Mouse (Mus musculus): ENCODE results near the gene Ccdc33. TPM values are rescaled to one million over a fixed set of nuclear protein-coding genes. Genes with fewer than 3 reads are reported as not detected.

Ccdc33 gene
- polyA plus RNA-seq, 1 experiment, result 7.8 TPM

DNA sequence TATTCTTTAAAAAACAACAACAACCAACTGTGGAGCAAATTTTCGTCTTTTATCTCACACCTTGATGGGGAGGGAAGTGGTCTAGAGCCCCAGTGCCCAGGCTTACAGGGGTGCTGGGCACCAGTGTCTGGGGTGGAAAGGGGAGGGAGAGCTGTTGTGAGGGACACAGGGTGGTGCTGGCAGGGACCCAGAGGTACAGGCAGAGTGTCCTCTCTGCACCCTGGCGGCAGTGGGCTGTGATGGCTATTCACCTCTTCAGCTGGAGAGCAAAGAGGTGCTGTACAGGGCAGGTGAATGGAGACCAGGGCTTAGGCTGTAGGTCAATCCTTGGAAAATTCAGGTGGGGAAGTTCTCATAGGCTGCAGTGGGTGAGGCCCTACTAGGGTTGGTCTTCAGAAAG is 118.9 kb downstream of the Ccdc33 start:
- no peaks in the 10 kb centered on the region for H3K4me1 ChIP-seq (ENCODE audit: control insufficient read depth, insufficient read depth, low read length)
- TF ChIP-seq CTCF (IDR thresholded peaks at IDR 0.05; ENCODE audit: insufficient read depth, low read length) (no peak), POLR2A (IDR thresholded peaks at IDR 0.05; ENCODE audit: borderline replicate concordance, extremely low read depth, low read depth, low read length) (no peak)
- 47% methylated on average over 2 of the region's 2 CpGs for WGBS

DNA sequence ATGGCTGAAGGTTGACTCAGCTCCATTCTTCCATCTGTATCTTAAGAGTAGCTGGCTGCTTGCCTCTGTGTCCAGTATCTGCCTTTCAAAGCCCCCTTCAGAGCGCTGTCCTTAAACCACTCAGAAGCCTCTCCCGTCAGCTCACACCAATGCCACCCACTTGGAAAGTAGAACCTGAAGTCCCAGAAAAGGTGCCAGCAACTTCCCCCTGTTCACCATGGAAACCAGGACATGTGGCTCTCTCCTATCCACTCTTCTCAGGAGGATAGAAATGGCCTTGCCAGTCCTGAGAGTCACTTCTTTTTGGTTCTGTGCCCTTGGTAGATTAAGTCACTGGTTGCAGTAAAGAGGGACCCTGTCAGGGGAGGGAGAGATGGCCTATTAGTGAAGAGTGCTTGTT is 119.9 kb downstream of the Ccdc33 start:
- no peak for DNase-seq
- Histone ChIP-seq H3K4me1 (ENCODE audit: control insufficient read depth, insufficient read depth, low read length) (no peaks in the 10 kb centered on the region), H3K4me3 (replicated peaks; ENCODE audit: extremely low read depth, low read depth, low read length) (no peak overlapping the region)
- no peak for TF ChIP-seq CTCF (IDR thresholded peaks at IDR 0.05; ENCODE audit: insufficient read depth, low read length)
- 56% methylated on average over 2 of the region's 2 CpGs for WGBS

More for the DNA sequence above, 118.9 kb downstream of the Ccdc33 start:
- no peak for DNase-seq
- H3K4me3 ChIP-seq (replicated peaks; ENCODE audit: extremely low read depth, low read depth, low read length), result no peak overlapping the region

DNA sequence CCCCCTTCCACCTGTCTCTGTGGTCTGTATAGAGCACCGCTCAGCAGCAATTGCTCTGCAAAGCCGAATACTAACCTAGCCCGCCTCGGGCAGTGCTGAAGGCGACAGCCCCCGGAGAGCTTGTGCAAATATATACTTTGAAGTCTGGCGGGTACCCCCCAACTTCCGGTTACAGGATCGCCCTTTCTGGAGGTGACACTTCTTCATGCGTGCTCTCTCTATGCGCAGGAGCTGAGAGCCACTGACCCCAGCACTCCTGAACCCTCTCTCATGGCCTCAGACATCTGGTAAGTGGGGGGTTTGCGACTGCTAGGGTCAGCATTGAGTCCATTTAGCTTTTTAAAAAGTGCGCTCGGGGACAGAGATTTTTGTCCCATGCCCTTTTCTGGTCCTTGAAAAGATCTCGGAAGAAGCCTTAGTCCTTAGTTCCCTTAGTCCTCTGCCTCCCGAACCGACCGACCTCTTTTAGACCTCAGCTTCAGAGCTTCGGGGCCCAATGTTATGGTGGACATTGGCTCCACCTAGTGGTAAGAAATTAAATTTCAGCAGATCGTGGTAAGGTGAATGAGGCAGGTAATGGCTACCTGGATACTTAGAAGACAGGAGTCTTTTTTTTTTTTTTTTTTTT is 120.5 kb downstream of the Ccdc33 start:
- Histone ChIP-seq H3K4me1 (ENCODE audit: control insufficient read depth, insufficient read depth, low read length) (no peaks in the 10 kb centered on the region), H3K4me3 (replicated peaks; ENCODE audit: extremely low read depth, low read depth, low read length) (no peak overlapping the region)
- DNase-seq, result peak; percentile 34
- TF ChIP-seq CTCF (IDR thresholded peaks at IDR 0.05; ENCODE audit: insufficient read depth, low read length) (peak; percentile 64; the same call in 1 of the 2 replicates), POLR2A (IDR thresholded peaks at IDR 0.05; ENCODE audit: borderline replicate concordance, extremely low read depth, low read depth, low read length) (no peak)
- 5% methylated on average over 20 of the region's 20 CpGs for WGBS

DNA sequence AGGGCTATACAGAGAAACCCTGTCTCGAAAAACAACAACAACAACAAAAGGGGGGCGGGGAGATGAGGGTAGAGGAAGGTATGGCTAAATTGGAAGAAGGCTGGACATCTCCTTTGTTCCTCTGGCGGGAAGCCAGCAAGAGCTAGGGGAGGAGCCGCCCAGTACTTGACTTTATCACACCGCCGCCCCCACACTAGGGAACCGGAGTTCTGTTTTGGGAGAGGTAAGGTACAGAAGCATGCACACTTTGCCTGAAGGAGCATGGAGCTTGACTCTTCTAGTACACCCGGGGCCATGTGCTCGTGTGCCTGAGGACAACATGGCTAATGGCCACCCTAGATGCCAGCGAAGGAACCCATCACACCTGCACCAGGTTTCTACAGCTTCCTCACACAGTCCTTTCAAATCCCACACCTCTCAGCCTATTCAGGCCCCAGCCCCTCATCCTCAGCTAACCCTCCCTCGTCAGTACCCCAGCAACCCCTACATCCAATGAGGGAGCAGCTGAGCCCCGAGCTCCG is 121.1 kb downstream of the Ccdc33 start:
- TF ChIP-seq POLR2A (IDR thresholded peaks at IDR 0.05; ENCODE audit: borderline replicate concordance, extremely low read depth, low read depth, low read length) (no peak), CTCF (IDR thresholded peaks at IDR 0.05; ENCODE audit: insufficient read depth, low read length) (no peak)
- DNase-seq, result no peak
- 33% methylated on average over 13 of the region's 13 CpGs for WGBS
- Histone ChIP-seq H3K4me3 (replicated peaks; ENCODE audit: extremely low read depth, low read depth, low read length) (no peak overlapping the region), H3K4me1 (ENCODE audit: control insufficient read depth, insufficient read depth, low read length) (no peaks in the 10 kb centered on the region)

DNA sequence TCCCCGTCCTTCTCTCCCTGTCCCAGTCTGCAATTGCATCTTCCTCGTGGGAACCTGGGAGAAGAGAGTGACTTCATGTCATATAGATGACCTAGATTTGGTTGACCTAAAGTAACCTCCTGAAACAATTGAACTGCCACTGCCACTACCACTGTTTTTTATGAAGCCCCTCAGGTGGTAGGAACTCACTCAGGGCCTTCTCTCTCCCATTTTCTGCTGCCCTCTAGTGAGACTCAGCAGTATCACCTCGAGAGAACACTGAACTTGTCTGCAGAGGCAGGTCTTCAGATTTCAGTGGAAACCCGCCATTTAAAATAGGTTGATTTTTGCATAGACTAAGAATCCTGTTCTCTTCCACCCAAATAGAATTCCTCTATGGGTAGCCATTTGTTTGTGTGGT is 123.3 kb downstream of the Ccdc33 start:
- Histone ChIP-seq H3K4me1 (ENCODE audit: control insufficient read depth, insufficient read depth, low read length) (no peaks in the 10 kb centered on the region), H3K4me3 (replicated peaks; ENCODE audit: extremely low read depth, low read depth, low read length) (no peak overlapping the region)
- TF ChIP-seq POLR2A (IDR thresholded peaks at IDR 0.05; ENCODE audit: borderline replicate concordance, extremely low read depth, low read depth, low read length) (no peak), CTCF (IDR thresholded peaks at IDR 0.05; ENCODE audit: insufficient read depth, low read length) (peak; percentile 20; the same call in 1 of the 2 replicates)
- DNase-seq, result no peak
- WGBS, result 42% methylated on average over 4 of the region's 4 CpGs

DNA sequence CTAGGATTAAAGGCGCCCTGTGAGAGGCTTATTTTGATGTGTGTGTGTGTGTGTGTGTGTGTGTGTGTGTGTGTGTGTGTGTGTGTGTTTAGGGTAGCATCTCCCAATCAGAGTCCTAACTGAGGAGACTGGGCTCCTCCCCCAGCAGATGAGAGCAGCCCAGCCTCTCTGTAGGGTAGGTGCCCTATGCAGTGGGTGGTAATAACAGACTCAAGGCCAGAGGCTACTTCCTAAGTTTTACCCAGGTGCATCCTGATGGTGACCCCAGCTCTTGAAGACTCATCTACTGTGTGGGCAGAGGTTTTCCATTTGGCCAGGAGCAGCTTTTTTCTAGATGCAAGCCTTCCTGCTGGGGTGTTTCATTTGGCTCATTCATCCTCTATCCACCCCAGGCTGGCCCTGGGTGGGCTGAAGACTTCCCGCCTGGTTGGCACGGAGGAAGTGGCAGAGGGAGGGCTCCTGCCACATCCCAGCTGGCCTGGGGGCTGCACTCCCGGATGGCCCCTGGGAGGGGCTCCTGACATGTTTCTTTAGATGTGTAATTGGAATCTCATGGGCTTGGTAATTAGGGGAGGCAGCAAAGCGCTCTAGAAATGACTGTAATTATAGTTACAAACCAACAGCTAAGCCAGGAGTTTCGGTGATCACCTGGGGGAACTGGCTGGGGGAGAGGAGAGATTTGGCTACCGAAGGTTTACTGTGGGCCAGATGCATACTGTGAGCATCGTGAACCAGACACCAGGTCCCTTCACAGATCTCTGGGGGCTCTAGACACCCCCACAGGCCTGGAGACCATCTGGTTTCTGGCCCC is 125.6 kb downstream of the Ccdc33 start:
- H3K4me1 ChIP-seq (ENCODE audit: control insufficient read depth, insufficient read depth, low read length), result no peaks in the 10 kb centered on the region; the same call in 1 of the 2 replicates
- no peak for DNase-seq
- TF ChIP-seq POLR2A (IDR thresholded peaks at IDR 0.05; ENCODE audit: borderline replicate concordance, extremely low read depth, low read depth, low read length), result no peak
- WGBS, result 58% methylated on average over 8 of the region's 8 CpGs
- H3K4me3 ChIP-seq (replicated peaks; ENCODE audit: extremely low read depth, low read depth, low read length), result no peak overlapping the region

DNA sequence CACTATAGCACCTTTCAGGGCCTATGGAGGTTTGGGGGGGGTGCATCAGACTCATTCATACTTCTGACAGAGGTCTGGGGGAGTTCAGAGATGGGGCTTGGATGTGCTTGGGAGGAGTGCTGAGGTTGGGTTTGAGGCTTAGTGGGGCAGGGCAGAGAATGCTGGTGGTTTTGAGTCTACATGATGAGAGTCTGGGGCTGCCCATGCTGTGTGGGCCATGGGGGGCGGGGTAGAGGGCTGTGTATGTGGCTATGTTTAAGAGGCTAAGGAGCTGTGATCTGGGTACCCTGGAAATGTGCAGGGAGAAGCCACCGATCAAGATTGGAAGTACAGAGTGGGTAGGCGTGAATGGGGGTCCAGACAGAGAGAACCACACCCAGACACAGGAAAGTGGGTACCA is 126.6 kb downstream of the Ccdc33 start:
- no peak for TF ChIP-seq POLR2A (IDR thresholded peaks at IDR 0.05; ENCODE audit: borderline replicate concordance, extremely low read depth, low read depth, low read length)
- no peak for TF ChIP-seq CTCF (IDR thresholded peaks at IDR 0.05; ENCODE audit: insufficient read depth, low read length)
- no peaks in the 10 kb centered on the region; the same call in 1 of the 2 replicates for H3K4me1 ChIP-seq (ENCODE audit: control insufficient read depth, insufficient read depth, low read length)
- H3K4me3 ChIP-seq (replicated peaks; ENCODE audit: extremely low read depth, low read depth, low read length), result no peak overlapping the region
- 90% methylated on average over 3 of the region's 3 CpGs for WGBS
- DNase-seq, result no peak

DNA sequence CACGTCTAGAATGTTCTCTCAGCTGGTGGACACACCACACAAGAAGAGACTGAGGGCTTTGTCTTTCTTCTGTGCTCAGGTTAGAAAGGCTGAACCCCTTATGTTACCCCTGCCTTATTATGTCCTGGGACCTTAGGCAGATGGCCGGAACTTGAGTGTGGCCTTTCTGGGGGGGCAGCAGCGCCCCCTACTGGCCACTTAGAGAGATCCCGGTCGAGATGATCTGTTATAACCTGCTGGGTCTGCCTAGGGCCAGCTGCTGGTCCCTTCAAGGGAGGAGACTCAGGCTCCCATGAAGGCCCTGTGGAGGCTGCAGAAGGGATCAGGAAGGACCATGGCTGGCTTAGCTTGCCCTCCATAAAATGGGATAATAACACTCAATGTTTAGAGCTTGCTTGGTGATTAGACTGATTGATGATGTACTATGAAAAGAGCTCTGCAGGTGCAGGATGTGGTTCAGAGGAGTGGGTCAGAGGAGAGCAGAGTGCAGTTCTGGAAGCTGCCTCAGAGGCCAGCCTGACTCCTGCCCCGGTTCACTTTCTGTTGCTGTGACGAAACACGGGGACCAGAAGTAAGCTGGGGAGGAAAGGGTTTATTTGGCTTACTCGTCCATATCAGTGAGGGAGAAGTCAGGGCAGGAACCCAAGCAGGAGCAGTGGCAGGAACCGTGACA is 128.0 kb downstream of the Ccdc33 start:
- DNase-seq, result peak; percentile 29
- 33% methylated on average over 10 of the region's 10 CpGs for WGBS
- TF ChIP-seq CTCF (IDR thresholded peaks at IDR 0.05; ENCODE audit: insufficient read depth, low read length) (peak; percentile 63), POLR2A (IDR thresholded peaks at IDR 0.05; ENCODE audit: borderline replicate concordance, extremely low read depth, low read depth, low read length) (no peak)
- Histone ChIP-seq H3K4me1 (ENCODE audit: control insufficient read depth, insufficient read depth, low read length) (no peaks in the 10 kb centered on the region; the same call in 1 of the 2 replicates), H3K4me3 (replicated peaks; ENCODE audit: extremely low read depth, low read depth, low read length) (no peak overlapping the region)

DNA sequence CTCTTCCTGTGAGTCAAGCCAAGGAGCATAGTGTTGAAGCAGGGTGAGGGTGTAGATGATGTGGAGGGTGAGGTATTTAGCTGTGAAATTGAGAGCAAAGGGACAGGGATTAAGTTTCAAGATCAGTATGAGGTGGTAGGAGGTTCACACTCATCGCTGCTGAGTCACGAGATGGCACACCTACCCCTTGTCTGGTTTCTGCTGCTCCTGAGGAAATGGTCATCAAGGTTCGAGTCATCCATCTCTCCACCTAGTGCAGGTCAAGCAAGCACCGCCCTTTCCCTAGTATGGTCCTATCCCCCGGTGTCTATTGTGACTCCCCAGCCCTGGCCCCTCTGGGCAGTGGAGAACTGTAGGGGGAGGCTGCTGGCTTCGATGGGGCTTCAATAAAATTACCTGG is 129.3 kb downstream of the Ccdc33 start:
- H3K4me3 ChIP-seq (replicated peaks; ENCODE audit: extremely low read depth, low read depth, low read length), result no peak overlapping the region
- DNase-seq, result no peak
- WGBS, result 81% methylated on average over 6 of the region's 6 CpGs
- no peak for TF ChIP-seq CTCF (IDR thresholded peaks at IDR 0.05; ENCODE audit: insufficient read depth, low read length)
- no peak for TF ChIP-seq POLR2A (IDR thresholded peaks at IDR 0.05; ENCODE audit: borderline replicate concordance, extremely low read depth, low read depth, low read length)
- no peaks in the 10 kb centered on the region; the same call in 1 of the 2 replicates for H3K4me1 ChIP-seq (ENCODE audit: control insufficient read depth, insufficient read depth, low read length)
